Mouse (Mus musculus): Measurements from ENCODE around the gene Slc19a1. TPM values are rescaled to one million over a fixed set of nuclear protein-coding genes. Genes with fewer than 3 reads are reported as not detected.

The Slc19a1 gene
- total and polyA plus RNA-seq, 2 experiments from 2014 or later: 6.2 to 7.1 TPM

GRCm38 (mm10) chr10:77033323-77034025, 1.4 kb downstream of the Slc19a1 start:
- Histone ChIP-seq H3K4me3 (ENCODE audit: low read depth, low read length) (peak overlapping the region; percentile 60), H3K4me2 (ENCODE audit: low read depth, low read length) (peak overlapping the region; percentile 91), H3K9me3 (replicated peaks; ENCODE audit: control insufficient read depth, low read length) (no peaks in the 10 kb centered on the region), H3K4me1 (ENCODE audit: control insufficient read depth, insufficient read depth) (peaks cover 9% of the 10 kb centered on the region; the same call in 1 of the 2 replicates), H3K36me3 (replicated peaks; ENCODE audit: control insufficient read depth, insufficient read depth, low read length) (no peaks in the 10 kb centered on the region), H3K27me3 (ENCODE audit: control insufficient read depth, insufficient read depth, low read length) (0 out of 2 replicates have a peak, but pooled peaks cover 6% of the 10 kb centered on the region), H3K27ac (ENCODE audit: low read depth) (no peak overlapping the region), H3K9ac (replicated peaks; ENCODE audit: low read depth, low read length) (peak overlapping the region; percentile 60; the same call in 1 of the 2 replicates)
- WGBS: under 1% methylated on average over 30 of the region's 30 CpGs
- TF ChIP-seq EP300 (IDR thresholded peaks at IDR 0.05; ENCODE audit: low read depth): no peak
- peak; percentile 43 for ATAC-seq (ENCODE audit: insufficient read depth, low read depth)
- DNase-seq (ENCODE audit: low spot score): peak; percentile 48

DNA sequence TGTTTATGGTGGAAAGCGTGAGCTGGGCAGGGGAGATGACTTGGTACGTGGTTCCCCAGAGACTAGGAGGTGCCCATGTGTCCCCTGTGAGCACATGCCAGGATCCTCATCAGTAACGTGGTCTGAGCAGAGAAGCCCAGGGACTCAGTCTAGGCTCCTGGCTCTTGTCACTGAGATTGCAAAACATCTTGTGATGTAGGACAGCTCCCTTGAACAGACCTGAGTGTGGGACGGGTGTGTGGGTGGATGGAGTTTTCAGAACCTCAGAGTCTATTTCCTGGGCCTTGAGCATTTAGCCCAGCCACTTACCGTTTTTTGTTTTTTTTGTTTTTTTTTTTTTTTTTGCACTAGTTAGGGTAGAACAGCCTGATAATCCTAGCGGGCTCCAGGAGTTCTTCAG, 3.4 kb downstream of the Slc19a1 start:
- no peak overlapping the region for H3K27ac ChIP-seq (ENCODE audit: low read depth)
- TF ChIP-seq CTCF (IDR thresholded peaks at IDR 0.05; ENCODE audit: low read depth): no peak
- TF ChIP-seq EP300 (IDR thresholded peaks at IDR 0.05; ENCODE audit: low read depth): no peak
- no peak overlapping the region for H3K4me3 ChIP-seq (ENCODE audit: low read depth, low read length)
- peaks cover 9% of the 10 kb centered on the region; the same call in 1 of the 2 replicates for H3K4me1 ChIP-seq (ENCODE audit: control insufficient read depth, insufficient read depth)
- no peaks in the 10 kb centered on the region for H3K9me3 ChIP-seq (replicated peaks; ENCODE audit: control insufficient read depth, low read length)
- DNase-seq (ENCODE audit: low spot score) (no peak), ATAC-seq (ENCODE audit: insufficient read depth, low read depth) (no peak)
- no peaks in the 10 kb centered on the region for H3K36me3 ChIP-seq (replicated peaks; ENCODE audit: control insufficient read depth, insufficient read depth, low read length)
- no peak overlapping the region for H3K9ac ChIP-seq (replicated peaks; ENCODE audit: low read depth, low read length)
- H3K4me2 ChIP-seq (ENCODE audit: low read depth, low read length): no peak overlapping the region
- 69% methylated on average over 6 of the region's 6 CpGs for WGBS
- H3K27me3 ChIP-seq (ENCODE audit: control insufficient read depth, insufficient read depth, low read length): 0 out of 2 replicates have a peak, but pooled peaks cover 6% of the 10 kb centered on the region

- Histone ChIP-seq H3K36me3 (replicated peaks; ENCODE audit: control insufficient read depth, insufficient read depth, low read length) (peaks cover 12% of the 10 kb centered on the region; the same call in 1 of the 2 replicates), H3K9ac (replicated peaks; ENCODE audit: low read depth, low read length) (no peak overlapping the region), H3K4me2 (ENCODE audit: low read depth, low read length) (no peak overlapping the region), H3K27ac (ENCODE audit: low read depth) (no peak overlapping the region), H3K4me3 (ENCODE audit: low read depth, low read length) (no peak overlapping the region), H3K9me3 (replicated peaks; ENCODE audit: control insufficient read depth, low read length) (no peaks in the 10 kb centered on the region), H3K4me1 (ENCODE audit: control insufficient read depth, insufficient read depth) (peaks cover 5% of the 10 kb centered on the region; the same call in 1 of the 2 replicates), H3K27me3 (ENCODE audit: control insufficient read depth, insufficient read depth, low read length) (no peaks in the 10 kb centered on the region)
- no peak for DNase-seq (ENCODE audit: low spot score)
- WGBS: 86% methylated on average over 8 of the region's 8 CpGs
- TF ChIP-seq CTCF (IDR thresholded peaks at IDR 0.05; ENCODE audit: low read depth): no peak
- TF ChIP-seq EP300 (IDR thresholded peaks at IDR 0.05; ENCODE audit: low read depth): no peak
- ATAC-seq (ENCODE audit: insufficient read depth, low read depth): no peak
These were observed 6.6 kb downstream of the Slc19a1 start for GRCm38 (mm10) chr10:77038579-77039174.

GRCm38 (mm10) chr10:77048196-77048595, 16.2 kb downstream of the Slc19a1 start:
- 56% methylated on average over 4 of the region's 4 CpGs for WGBS

GRCm38 (mm10) chr10:77048606-77049005, 16.6 kb downstream of the Slc19a1 start:
- no peak overlapping the region for H3K4me3 ChIP-seq (ENCODE audit: low read depth, low read length)
- H3K27ac ChIP-seq (ENCODE audit: low read depth): no peak overlapping the region
- DNase-seq (ENCODE audit: low spot score): no peak
- 0 out of 2 replicates have a peak, but pooled peaks have one; percentile 10 for ATAC-seq (ENCODE audit: insufficient read depth, low read depth)
- TF ChIP-seq EP300 (IDR thresholded peaks at IDR 0.05; ENCODE audit: low read depth): no peak
- TF ChIP-seq CTCF (IDR thresholded peaks at IDR 0.05; ENCODE audit: low read depth): no peak
- no peak overlapping the region for H3K9ac ChIP-seq (replicated peaks; ENCODE audit: low read depth, low read length)
- H3K4me2 ChIP-seq (ENCODE audit: low read depth, low read length): no peak overlapping the region
- H3K36me3 ChIP-seq (replicated peaks; ENCODE audit: control insufficient read depth, insufficient read depth, low read length): peaks cover 24% of the 10 kb centered on the region; the same call in 1 of the 2 replicates
- H3K9me3 ChIP-seq (replicated peaks; ENCODE audit: control insufficient read depth, low read length): no peaks in the 10 kb centered on the region
- 93% methylated on average over 3 of the region's 3 CpGs for WGBS
- H3K27me3 ChIP-seq (ENCODE audit: control insufficient read depth, insufficient read depth, low read length): no peaks in the 10 kb centered on the region
- H3K4me1 ChIP-seq (ENCODE audit: control insufficient read depth, insufficient read depth): no peaks in the 10 kb centered on the region

More at GRCm38 (mm10) chr10:77048196-77048595, 16.2 kb downstream of the Slc19a1 start:
- H3K4me1 ChIP-seq (ENCODE audit: control insufficient read depth, insufficient read depth): no peaks in the 10 kb centered on the region
- no peak overlapping the region for H3K9ac ChIP-seq (replicated peaks; ENCODE audit: low read depth, low read length)
- no peak for ATAC-seq (ENCODE audit: insufficient read depth, low read depth)
- no peaks in the 10 kb centered on the region for H3K27me3 ChIP-seq (ENCODE audit: control insufficient read depth, insufficient read depth, low read length)
- H3K4me2 ChIP-seq (ENCODE audit: low read depth, low read length): no peak overlapping the region
- H3K9me3 ChIP-seq (replicated peaks; ENCODE audit: control insufficient read depth, low read length): no peaks in the 10 kb centered on the region
- no peak for DNase-seq (ENCODE audit: low spot score)
- no peak overlapping the region for H3K27ac ChIP-seq (ENCODE audit: low read depth)
- no peak for TF ChIP-seq CTCF (IDR thresholded peaks at IDR 0.05; ENCODE audit: low read depth)
- no peak for TF ChIP-seq EP300 (IDR thresholded peaks at IDR 0.05; ENCODE audit: low read depth)
- peaks cover 22% of the 10 kb centered on the region; the same call in 1 of the 2 replicates for H3K36me3 ChIP-seq (replicated peaks; ENCODE audit: control insufficient read depth, insufficient read depth, low read length)
- no peak overlapping the region for H3K4me3 ChIP-seq (ENCODE audit: low read depth, low read length)
